Comparison of ENCODE assay signal across 25 mouse cellular contexts in genomic region chr9:115395511-115395910, GRCm38 (mm10).
"Had no signal": no experiment of that assay in that cellular context is flagged by ENCODE, and none has a peak within 500 bp of the region (broad histone marks: within the 10 kb centered on the region; RNA-seq: fewer than 3 reads in every experiment).

No protein-coding gene starts in this region.

- H3K9ac ChIP-seq: liver, embryonic 15.5 days; liver, postnatal 0 days; lung, embryonic 15.5 days; midbrain, embryonic 13.5 days; midbrain, embryonic 15.5 days; neural tube, embryonic 13.5 days; neural tube, embryonic 15.5 days; stomach, embryonic 15.5 days had no signal

- ATAC-seq: liver, postnatal 0 days; lung, postnatal 0 days; midbrain, embryonic 13.5 days; midbrain, embryonic 15.5 days had no signal

- H3K27me3 ChIP-seq: liver, embryonic 15.5 days; lung, embryonic 15.5 days; midbrain, embryonic 13.5 days; midbrain, embryonic 15.5 days; neural tube, embryonic 13.5 days; neural tube, embryonic 15.5 days; stomach, embryonic 15.5 days had no signal

- H3K9me3 ChIP-seq: liver, embryonic 15.5 days; lung, embryonic 15.5 days; midbrain, embryonic 13.5 days; midbrain, embryonic 15.5 days; neural tube, embryonic 13.5 days; neural tube, embryonic 15.5 days; stomach, embryonic 15.5 days had no signal

- H3K4me3 ChIP-seq: liver, embryonic 15.5 days; lung, embryonic 15.5 days; megakaryocyte, embryonic 14.5 days; midbrain, embryonic 13.5 days; midbrain, embryonic 15.5 days; myocyte; neural tube, embryonic 13.5 days; neural tube, embryonic 15.5 days; stomach, embryonic 15.5 days had no signal

- H3K4me2 ChIP-seq: liver, embryonic 15.5 days; lung, embryonic 15.5 days; midbrain, embryonic 11.5 days; midbrain, embryonic 13.5 days; midbrain, embryonic 15.5 days; neural tube, embryonic 13.5 days; neural tube, embryonic 15.5 days; stomach, embryonic 15.5 days had no signal

- DNase-seq: liver, postnatal 0 days; lung, adult 2 months; lung, postnatal 14 days; lung, postnatal 36 days; retina, postnatal 1 day; right cerebral cortex, adult 18-20 months; right cerebral cortex, postnatal 25 days; right cerebral cortex, postnatal 4 days; spleen, adult 18-20 months; thymus, adult 2 months; thymus, postnatal 25 days; thymus, postnatal 4 days had no signal

- H3K27ac ChIP-seq: liver, embryonic 15.5 days; lung, embryonic 15.5 days; macrophage; midbrain, embryonic 13.5 days; midbrain, embryonic 15.5 days; neural tube, embryonic 13.5 days; neural tube, embryonic 15.5 days; stomach, embryonic 15.5 days; stomach, postnatal 0 days had no signal

- H3K36me3 ChIP-seq: liver, embryonic 15.5 days; lung, embryonic 15.5 days; midbrain, embryonic 13.5 days; midbrain, embryonic 15.5 days; neural tube, embryonic 13.5 days; neural tube, embryonic 15.5 days; stomach, embryonic 15.5 days had no signal
